Mouse (Mus musculus): ENCODE results near the gene Rapgef6. TPM values are rescaled to one million over a fixed set of nuclear protein-coding genes. Genes with fewer than 3 reads are reported as not detected.

The Rapgef6 gene
- polyA plus RNA-seq, 1 experiment from 2014 or later: 28.6 TPM

DNA sequence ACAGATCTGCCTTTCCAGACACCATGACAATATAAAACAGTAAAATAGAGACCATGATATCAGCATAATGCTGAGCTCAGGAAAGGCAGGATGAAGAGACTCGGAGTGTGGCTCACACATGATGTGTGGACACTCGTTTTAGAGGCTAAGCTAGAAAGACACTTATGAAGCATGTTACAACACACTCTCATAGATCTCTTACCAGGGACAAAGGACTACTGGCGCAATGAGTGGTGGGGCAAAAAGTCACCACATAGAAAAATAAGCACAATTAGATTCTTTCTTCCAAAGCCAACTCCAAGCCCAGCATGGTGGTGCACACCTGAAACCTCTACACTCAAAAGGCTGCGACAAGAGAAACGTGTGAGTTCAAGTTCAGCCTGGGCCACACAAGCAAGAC is 208.3 kb downstream of the Rapgef6 start:
- H3K36me3 ChIP-seq (ENCODE audit: control insufficient read depth, insufficient read depth, low read length): 0 out of 2 replicates have a peak, but pooled peaks cover 11% of the 10 kb centered on the region
- ATAC-seq: no peak
- no peak overlapping the region for H3K27ac ChIP-seq (ENCODE audit: low read length)
- H3K4me2 ChIP-seq (ENCODE audit: low read depth, low read length): no peak overlapping the region
- H3K9me3 ChIP-seq (ENCODE audit: control insufficient read depth, low read length): no peaks in the 10 kb centered on the region
- no peak overlapping the region for H3K4me3 ChIP-seq (ENCODE audit: low read length)
- H3K9ac ChIP-seq (ENCODE audit: low read depth, low read length): no peak overlapping the region
- no peaks in the 10 kb centered on the region for H3K27me3 ChIP-seq (replicated peaks; ENCODE audit: control insufficient read depth, insufficient read depth, low read length)
- H3K4me1 ChIP-seq (ENCODE audit: control insufficient read depth, insufficient read depth, low read length): no peaks in the 10 kb centered on the region
- 91% methylated on average over 5 of the region's 5 CpGs for WGBS

DNA sequence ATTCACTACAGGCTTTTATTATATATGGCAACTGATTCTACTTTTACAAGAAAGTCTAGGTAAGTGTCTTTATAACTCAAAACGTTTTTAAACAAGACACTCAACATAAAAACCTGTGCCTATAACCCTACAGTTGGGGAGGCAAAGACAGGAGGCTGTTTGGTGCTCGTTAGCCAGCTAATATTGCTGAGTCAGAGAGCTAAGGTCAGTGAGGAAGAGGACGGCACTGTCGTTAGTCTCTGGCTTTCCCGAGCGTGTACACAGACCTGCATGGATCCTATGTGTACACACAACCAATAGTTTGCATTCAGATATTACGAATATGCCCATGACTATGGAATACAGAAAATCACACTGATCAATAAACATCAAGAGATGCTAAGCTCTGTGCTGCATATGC is 208.7 kb downstream of the Rapgef6 start:
- H3K36me3 ChIP-seq (ENCODE audit: control insufficient read depth, insufficient read depth, low read length): 0 out of 2 replicates have a peak, but pooled peaks cover 9% of the 10 kb centered on the region
- 69% methylated on average over 7 of the region's 7 CpGs for WGBS
- H3K4me1 ChIP-seq (ENCODE audit: control insufficient read depth, insufficient read depth, low read length): no peaks in the 10 kb centered on the region
- H3K4me2 ChIP-seq (ENCODE audit: low read depth, low read length): no peak overlapping the region
- H3K4me3 ChIP-seq (ENCODE audit: low read length): no peak overlapping the region
- no peak for ATAC-seq
- no peaks in the 10 kb centered on the region for H3K9me3 ChIP-seq (ENCODE audit: control insufficient read depth, low read length)
- H3K9ac ChIP-seq (ENCODE audit: low read depth, low read length): no peak overlapping the region
- no peaks in the 10 kb centered on the region for H3K27me3 ChIP-seq (replicated peaks; ENCODE audit: control insufficient read depth, insufficient read depth, low read length)
- H3K27ac ChIP-seq (ENCODE audit: low read length): no peak overlapping the region

DNA sequence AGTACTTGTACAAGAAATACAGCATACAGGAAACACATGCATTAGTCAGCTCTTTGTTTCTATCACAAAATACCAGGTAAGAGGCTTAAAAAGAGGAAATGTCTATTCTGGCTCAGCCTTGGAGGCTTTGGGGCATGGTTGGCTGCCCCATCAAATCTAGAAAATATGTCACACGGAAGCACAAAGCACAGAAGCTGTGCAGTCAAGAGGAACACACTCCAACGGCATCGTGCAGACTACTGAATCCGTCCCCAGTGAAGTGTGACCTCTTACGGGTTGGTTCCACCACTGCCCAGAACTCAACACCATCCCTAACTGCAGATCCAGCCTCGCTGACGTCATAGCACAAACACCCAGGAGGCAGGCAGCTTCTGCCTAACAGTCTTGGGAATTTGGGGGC is 210.9 kb downstream of the Rapgef6 start:
- Histone ChIP-seq H3K27ac (ENCODE audit: low read length) (no peak overlapping the region), H3K4me3 (ENCODE audit: low read length) (no peak overlapping the region), H3K27me3 (replicated peaks; ENCODE audit: control insufficient read depth, insufficient read depth, low read length) (no peaks in the 10 kb centered on the region), H3K9ac (ENCODE audit: low read depth, low read length) (no peak overlapping the region), H3K4me1 (ENCODE audit: control insufficient read depth, insufficient read depth, low read length) (no peaks in the 10 kb centered on the region), H3K9me3 (ENCODE audit: control insufficient read depth, low read length) (no peaks in the 10 kb centered on the region), H3K4me2 (ENCODE audit: low read depth, low read length) (no peak overlapping the region), H3K36me3 (ENCODE audit: control insufficient read depth, insufficient read depth, low read length) (0 out of 2 replicates have a peak, but pooled peaks cover 4% of the 10 kb centered on the region)
- WGBS: 88% methylated on average over 7 of the region's 7 CpGs
- no peak for ATAC-seq

DNA sequence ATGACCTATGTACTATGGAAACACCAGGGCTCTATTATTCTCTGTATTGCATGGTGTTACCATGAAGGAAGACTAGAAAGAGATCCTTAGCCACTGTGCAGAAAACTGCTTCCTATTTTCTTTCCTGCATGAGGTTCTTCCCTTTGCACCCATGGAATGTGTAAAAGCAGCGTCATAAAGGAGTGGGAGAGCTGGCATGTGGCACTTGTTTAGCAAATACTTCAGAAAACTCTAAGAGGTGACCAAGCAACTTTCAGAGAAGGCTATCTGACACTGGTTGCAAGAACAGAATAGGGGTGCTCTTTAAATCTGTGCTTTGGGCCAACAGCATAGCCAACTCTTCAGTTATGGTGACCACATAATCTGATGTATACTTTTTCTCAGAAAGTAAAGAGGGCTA is 212.5 kb downstream of the Rapgef6 start:
- H3K36me3 ChIP-seq (ENCODE audit: control insufficient read depth, insufficient read depth, low read length): peaks cover 9% of the 10 kb centered on the region; the same call in 1 of the 2 replicates
- no peaks in the 10 kb centered on the region for H3K9me3 ChIP-seq (ENCODE audit: control insufficient read depth, low read length)
- no peak overlapping the region for H3K9ac ChIP-seq (ENCODE audit: low read depth, low read length)
- no peak for ATAC-seq
- no peaks in the 10 kb centered on the region for H3K27me3 ChIP-seq (replicated peaks; ENCODE audit: control insufficient read depth, insufficient read depth, low read length)
- H3K4me2 ChIP-seq (ENCODE audit: low read depth, low read length): no peak overlapping the region
- no peaks in the 10 kb centered on the region for H3K4me1 ChIP-seq (ENCODE audit: control insufficient read depth, insufficient read depth, low read length)
- no peak overlapping the region for H3K4me3 ChIP-seq (ENCODE audit: low read length)
- H3K27ac ChIP-seq (ENCODE audit: low read length): no peak overlapping the region
- WGBS: 76% methylated on average over 1 of the region's 1 CpGs

DNA sequence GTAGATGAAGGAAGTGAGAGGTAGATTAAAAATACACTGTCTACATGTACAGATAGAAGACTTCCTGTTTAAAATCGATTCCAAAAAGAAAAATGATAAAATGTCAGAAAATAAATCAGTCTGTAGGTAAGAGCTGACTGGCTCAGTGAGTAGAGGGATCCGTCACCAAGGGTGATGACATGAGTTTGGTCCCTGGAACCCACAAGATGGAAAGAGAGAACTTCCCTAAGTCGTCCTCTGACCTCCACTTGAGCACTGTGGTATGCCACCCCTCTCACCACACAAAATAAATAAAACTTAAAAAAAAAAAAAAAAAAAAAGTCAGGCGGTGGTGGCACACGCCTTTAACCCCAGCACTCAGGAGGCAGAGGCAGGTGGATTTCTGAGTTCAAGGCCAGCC is 214.3 kb downstream of the Rapgef6 start:
- H3K4me3 ChIP-seq (ENCODE audit: low read length): no peak overlapping the region
- 88% methylated on average over 5 of the region's 5 CpGs for WGBS
- H3K27me3 ChIP-seq (replicated peaks; ENCODE audit: control insufficient read depth, insufficient read depth, low read length): no peaks in the 10 kb centered on the region
- H3K27ac ChIP-seq (ENCODE audit: low read length): no peak overlapping the region
- no peak for ATAC-seq
- no peak overlapping the region for H3K9ac ChIP-seq (ENCODE audit: low read depth, low read length)
- H3K4me1 ChIP-seq (ENCODE audit: control insufficient read depth, insufficient read depth, low read length): no peaks in the 10 kb centered on the region
- no peaks in the 10 kb centered on the region for H3K9me3 ChIP-seq (ENCODE audit: control insufficient read depth, low read length)
- H3K4me2 ChIP-seq (ENCODE audit: low read depth, low read length): no peak overlapping the region
- peaks cover 9% of the 10 kb centered on the region; the same call in 1 of the 2 replicates for H3K36me3 ChIP-seq (ENCODE audit: control insufficient read depth, insufficient read depth, low read length)

DNA sequence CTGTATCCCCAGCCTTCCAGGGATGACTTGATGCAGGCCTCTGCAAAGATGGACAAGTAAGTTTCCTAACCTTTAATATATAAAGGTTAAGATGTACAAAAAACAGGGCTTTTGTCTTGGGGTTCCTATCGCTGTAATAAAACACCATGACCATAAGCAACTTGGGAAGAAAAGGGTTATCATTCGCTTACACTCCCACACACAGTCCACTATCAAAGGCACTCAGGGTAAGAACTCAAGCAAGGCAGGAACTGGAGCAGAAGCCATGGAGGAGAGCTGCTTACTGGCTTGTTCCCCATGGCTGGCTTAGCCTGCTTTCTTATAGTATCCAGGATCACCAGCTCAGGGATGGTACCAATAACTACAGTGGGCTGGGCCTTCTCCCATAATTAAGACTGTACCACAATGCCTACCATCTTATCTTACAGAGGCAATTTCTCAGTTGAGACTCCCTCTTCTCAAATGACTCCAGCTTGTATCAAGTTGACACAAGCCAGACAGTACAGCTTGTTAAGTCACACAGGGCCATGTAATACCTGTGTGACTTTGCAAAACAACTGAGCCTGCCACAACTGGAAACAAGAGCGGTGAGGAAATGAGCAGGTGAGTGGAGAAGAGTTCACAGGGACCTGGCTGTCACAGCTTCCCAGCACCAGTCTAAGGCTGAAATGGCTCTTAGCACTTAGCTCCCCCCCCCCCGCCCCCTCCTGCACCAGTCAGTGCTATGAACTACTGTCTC is 216.5 kb downstream of the Rapgef6 start:
- WGBS: 94% methylated on average over 4 of the region's 4 CpGs
- no peak for ATAC-seq
- peaks cover 9% of the 10 kb centered on the region; the same call in 1 of the 2 replicates for H3K36me3 ChIP-seq (ENCODE audit: control insufficient read depth, insufficient read depth, low read length)

DNA sequence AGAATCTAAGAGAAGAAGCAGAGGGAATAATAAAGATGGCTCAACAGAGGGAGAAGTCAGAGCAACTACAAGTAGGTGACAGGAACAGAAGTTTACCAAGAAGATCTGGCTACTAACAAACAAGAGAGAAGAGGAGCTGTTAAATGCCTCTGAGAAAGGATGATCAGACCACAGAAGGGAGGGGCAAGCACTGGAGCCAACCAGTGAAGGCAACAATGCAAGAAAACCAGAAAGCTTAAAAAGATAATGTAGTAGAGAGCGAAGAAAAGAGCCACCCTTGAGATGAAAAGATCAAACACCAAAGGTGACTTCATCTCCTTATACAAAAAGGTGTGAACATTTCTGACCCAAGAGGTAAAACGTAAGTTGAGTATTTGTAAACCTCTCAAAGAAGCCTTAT is 218.7 kb downstream of the Rapgef6 start:
- Histone ChIP-seq H3K9ac (ENCODE audit: low read depth, low read length) (no peak overlapping the region), H3K4me2 (ENCODE audit: low read depth, low read length) (no peak overlapping the region), H3K36me3 (ENCODE audit: control insufficient read depth, insufficient read depth, low read length) (peaks cover 9% of the 10 kb centered on the region; the same call in 1 of the 2 replicates), H3K4me3 (ENCODE audit: low read length) (no peak overlapping the region), H3K27me3 (replicated peaks; ENCODE audit: control insufficient read depth, insufficient read depth, low read length) (no peaks in the 10 kb centered on the region), H3K9me3 (ENCODE audit: control insufficient read depth, low read length) (no peaks in the 10 kb centered on the region), H3K27ac (ENCODE audit: low read length) (no peak overlapping the region), H3K4me1 (ENCODE audit: control insufficient read depth, insufficient read depth, low read length) (no peaks in the 10 kb centered on the region)
- 97% methylated on average over 2 of the region's 2 CpGs for WGBS
- ATAC-seq: no peak

More for the DNA sequence above, 216.5 kb downstream of the Rapgef6 start:
- Histone ChIP-seq H3K27ac (ENCODE audit: low read length) (no peak overlapping the region), H3K4me1 (ENCODE audit: control insufficient read depth, insufficient read depth, low read length) (no peaks in the 10 kb centered on the region), H3K9ac (ENCODE audit: low read depth, low read length) (no peak overlapping the region), H3K4me3 (ENCODE audit: low read length) (no peak overlapping the region), H3K4me2 (ENCODE audit: low read depth, low read length) (no peak overlapping the region), H3K27me3 (replicated peaks; ENCODE audit: control insufficient read depth, insufficient read depth, low read length) (no peaks in the 10 kb centered on the region), H3K9me3 (ENCODE audit: control insufficient read depth, low read length) (no peaks in the 10 kb centered on the region)

DNA sequence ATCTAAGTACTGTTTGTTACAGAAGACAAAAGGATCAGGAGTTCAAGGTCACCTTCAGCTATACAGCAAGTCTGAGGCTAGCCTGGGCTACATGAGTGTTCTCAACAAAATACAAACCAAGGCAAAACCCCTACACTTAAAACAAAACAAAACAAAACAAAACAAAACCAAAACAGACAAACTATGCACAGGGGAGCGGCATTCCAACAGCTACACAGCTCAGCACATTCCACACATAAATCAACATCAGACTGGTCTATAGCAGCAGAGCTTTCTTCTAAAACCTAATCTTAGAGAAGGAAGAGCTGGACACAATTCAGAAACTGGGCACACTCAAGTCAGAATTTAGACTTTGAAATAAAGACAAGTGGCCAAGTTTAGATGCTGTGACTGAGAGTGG is 221.6 kb downstream of the Rapgef6 start:
- Histone ChIP-seq H3K4me2 (ENCODE audit: low read depth, low read length) (no peak overlapping the region), H3K36me3 (ENCODE audit: control insufficient read depth, insufficient read depth, low read length) (peaks cover 8% of the 10 kb centered on the region; the same call in 1 of the 2 replicates), H3K4me3 (ENCODE audit: low read length) (no peak overlapping the region), H3K27ac (ENCODE audit: low read length) (no peak overlapping the region), H3K9me3 (ENCODE audit: control insufficient read depth, low read length) (no peaks in the 10 kb centered on the region), H3K4me1 (ENCODE audit: control insufficient read depth, insufficient read depth, low read length) (no peaks in the 10 kb centered on the region), H3K9ac (ENCODE audit: low read depth, low read length) (no peak overlapping the region), H3K27me3 (replicated peaks; ENCODE audit: control insufficient read depth, insufficient read depth, low read length) (no peaks in the 10 kb centered on the region)
- WGBS: 84% methylated on average over 1 of the region's 1 CpGs
- no peak for ATAC-seq

Measured in intestine, embryonic 16.5 days (tissue).